Mouse (Mus musculus) ES-E14 (cell line): ENCODE measurements at regions not wholly inside any gene's neighbourhood (a gene's known extent, or its start where the extent isn't known, plus 50 kb on each side); places are given as distances from the start of the nearest gene placed in this dataset.

Source experiments
- HCFC1 ChIP-seq: IDR thresholded peaks from 2 replicates; pipeline ENCODE4 v1.6.1; 2012; ENCODE audit warnings: low read length, inconsistent platforms, borderline replicate concordance; ENCODE audit not compliant: insufficient read depth
- ZNF384 ChIP-seq: IDR thresholded peaks from 2 replicates; pipeline ENCODE4 v1.6.1; 2012; ENCODE audit warnings: low read depth, low read length, inconsistent platforms

- no peak for TF ChIP-seq ZNF384
- TF ChIP-seq HCFC1: no peak
Measured at GRCm38 (mm10) chr13:53688489-53688888, 215.6 kb upstream of the Msx2 start.
